Mouse (Mus musculus) c-Kit-positive CD71-positive TER-119-negative erythroid progenitor cells, embryonic 14.5 days (primary cell): Measurements from ENCODE around the gene Havcr1.
"Not testable (repeated sequence)": the region's sequence is repeated elsewhere in the genome, so short reads cannot be mapped to it uniquely, and the experiment has no call there.

Source experiments
- DNase-seq: peaks from one replicate; pipeline ENCODE4 v3.0.0-alpha.2; 2013; ENCODE audit warnings: low read depth

The Havcr1 gene

GRCm38 (mm10) chr11:46735076-46735475, at the start of gene Havcr1:
Gene Havcr1 (plus strand): TSS chr11:46735080.
- not testable (repeated sequence) for DNase-seq

- DNase-seq: no peak
Observed at GRCm38 (mm10) chr11:46690136-46690535, 44.7 kb upstream of the Havcr1 start.

- not testable (repeated sequence) for DNase-seq
Observed at GRCm38 (mm10) chr11:46695849-46696248, 39.0 kb upstream of the Havcr1 start.

- DNase-seq: no peak
Observed at GRCm38 (mm10) chr11:46697433-46698277, 37.2 kb upstream of the Havcr1 start.

GRCm38 (mm10) chr11:46698278-46698655, 36.6 kb upstream of the Havcr1 start:
- DNase-seq: no peak

- DNase-seq: no peak
Observed at GRCm38 (mm10) chr11:46698830-46699229, 36.0 kb upstream of the Havcr1 start.

- DNase-seq: no peak
Observed at GRCm38 (mm10) chr11:46706664-46707356, 28.1 kb upstream of the Havcr1 start, which contains the start of gene Timd2. Gene Timd2 (minus strand): TSS chr11:46707061.

- DNase-seq: no peak
Observed at GRCm38 (mm10) chr11:46731541-46732070, 3.3 kb upstream of the Havcr1 start.

- DNase-seq: peak; percentile 4
Observed at GRCm38 (mm10) chr11:46733242-46733789, 1.6 kb upstream of the Havcr1 start.

- no peak for DNase-seq
Observed at GRCm38 (mm10) chr11:46734617-46735016, 263 bp upstream of the Havcr1 start.

GRCm38 (mm10) chr11:46739501-46739900, 4.6 kb downstream of the Havcr1 start:
- no peak for DNase-seq

- DNase-seq: no peak
Observed at GRCm38 (mm10) chr11:46740886-46741285, 6.0 kb downstream of the Havcr1 start.

- DNase-seq: no peak
Observed at GRCm38 (mm10) chr11:46741716-46742115, 6.8 kb downstream of the Havcr1 start.

- DNase-seq: no peak
Observed at GRCm38 (mm10) chr11:46747996-46748395, 13.1 kb downstream of the Havcr1 start.

GRCm38 (mm10) chr11:46753662-46754061, 18.8 kb downstream of the Havcr1 start:
- no peak for DNase-seq

GRCm38 (mm10) chr11:46754669-46755068, 19.8 kb downstream of the Havcr1 start:
- DNase-seq: no peak

- not testable (repeated sequence) for DNase-seq
Observed at GRCm38 (mm10) chr11:46755714-46756113, 20.8 kb downstream of the Havcr1 start.

- DNase-seq: no peak
Observed at GRCm38 (mm10) chr11:46776879-46777278, 42.0 kb downstream of the Havcr1 start.

GRCm38 (mm10) chr11:46779811-46780210, 44.9 kb downstream of the Havcr1 start:
- DNase-seq: no peak

GRCm38 (mm10) chr11:46804440-46804839, 69.6 kb downstream of the Havcr1 start:
- no peak for DNase-seq

- DNase-seq: no peak
Observed at GRCm38 (mm10) chr11:46810511-46810910, 75.6 kb downstream of the Havcr1 start, which contains the start of gene Timd4. Gene Timd4 (plus strand): TSS chr11:46810800.

- no peak for DNase-seq
Observed at GRCm38 (mm10) chr11:46817692-46818091, 82.8 kb downstream of the Havcr1 start.
